Mouse (Mus musculus): ENCODE data around the gene Pde1c.

DNA sequence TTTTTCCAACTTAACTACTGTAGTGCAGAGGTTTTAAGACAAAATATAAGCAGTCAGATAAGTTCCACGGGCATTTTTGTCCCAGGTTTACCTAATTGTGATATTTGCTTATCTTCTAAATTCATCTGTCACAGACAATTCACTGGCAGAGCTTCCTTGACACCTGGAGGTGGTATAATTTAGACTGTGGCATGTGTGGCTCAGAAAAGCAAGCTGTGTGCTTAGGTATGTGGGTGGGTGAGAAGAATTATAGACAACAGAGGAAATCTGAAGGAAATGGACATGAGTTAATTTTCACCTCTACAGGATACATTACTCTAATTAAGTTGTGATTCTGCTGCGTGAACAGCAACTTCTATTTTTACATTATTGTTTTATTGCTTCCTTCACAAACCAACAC, 400.2 kb downstream of the Pde1c start:
- TF ChIP-seq GATA1 (IDR thresholded peaks at IDR 0.05; ENCODE audit: low read length) (no peak), TAL1 (IDR thresholded peaks at IDR 0.05; ENCODE audit: low read length) (no peak)
